Mouse (Mus musculus): ENCODE measurements around the gene Zbed5. TPM values are rescaled to one million over a fixed set of nuclear protein-coding genes. Genes with fewer than 3 reads are reported as not detected.
"Not testable (repeated sequence)": the region's sequence is repeated elsewhere in the genome, so short reads cannot be mapped to it uniquely, and the experiment has no call there.

Gene Zbed5
- polyA plus RNA-seq, 1 experiment = 0.56 TPM

- Histone ChIP-seq H3K4me3 (ENCODE audit: extremely low read depth, insufficient read depth, insufficient read length) (no peak overlapping the region), H3K27ac (ENCODE audit: insufficient read depth, low read length) (no peak overlapping the region), H3K4me1 (ENCODE audit: control insufficient read depth, insufficient read depth, insufficient read length) (no peaks in the 10 kb centered on the region; the same call in 1 of the 2 replicates), H3K27me3 (ENCODE audit: control insufficient read depth, insufficient read depth, low read length) (no peaks in the 10 kb centered on the region), H3K36me3 (ENCODE audit: control insufficient read depth, insufficient read depth, low read length) (no peaks in the 10 kb centered on the region)
- TF ChIP-seq POLR2A (IDR thresholded peaks at IDR 0.05; ENCODE audit: low read depth, low read length) (no peak), CTCF (IDR thresholded peaks at IDR 0.05; ENCODE audit: extremely low read depth, insufficient read depth, insufficient read length, insufficient replicate concordance) (no peak)
- DNase-seq (ENCODE audit: low read depth in 1 of 2, low spot score in 2 of 2) = no peak
- WGBS = 85% methylated on average over 4 of the region's 4 CpGs
Measured at GRCm38 (mm10) chr5:129936941-129937340, 41.4 kb downstream of the Zbed5 start.

- TF ChIP-seq CTCF (IDR thresholded peaks at IDR 0.05; ENCODE audit: extremely low read depth, insufficient read depth, insufficient read length, insufficient replicate concordance) (no peak), POLR2A (IDR thresholded peaks at IDR 0.05; ENCODE audit: low read depth, low read length) (no peak)
- H3K27me3 ChIP-seq (ENCODE audit: control insufficient read depth, insufficient read depth, low read length) = no peaks in the 10 kb centered on the region
- H3K27ac ChIP-seq (ENCODE audit: insufficient read depth, low read length) = no peak overlapping the region
- no peaks in the 10 kb centered on the region for H3K36me3 ChIP-seq (ENCODE audit: control insufficient read depth, insufficient read depth, low read length)
- H3K4me1 ChIP-seq (ENCODE audit: control insufficient read depth, insufficient read depth, insufficient read length) = no peaks in the 10 kb centered on the region; the same call in 1 of the 2 replicates
- 69% methylated on average over 2 of the region's 2 CpGs for WGBS
- DNase-seq (ENCODE audit: low read depth in 1 of 2, low spot score in 2 of 2) = no peak
- no peak overlapping the region for H3K4me3 ChIP-seq (ENCODE audit: extremely low read depth, insufficient read depth, insufficient read length)
Measured at GRCm38 (mm10) chr5:129940281-129940680, 44.8 kb downstream of the Zbed5 start.

GRCm38 (mm10) chr5:129940736-129941494 lies 45.4 kb downstream of the Zbed5 start:
- WGBS = under 1% methylated on average over 9 of the region's 9 CpGs

GRCm38 (mm10) chr5:129941495-129942045 lies 46.0 kb downstream of the Zbed5 start, which contains the start of gene Vkorc1l1:
Vkorc1l1 (plus strand) TSS chr5:129941970.
- TF ChIP-seq POLR2A (IDR thresholded peaks at IDR 0.05; ENCODE audit: low read depth, low read length) = no peak
- Histone ChIP-seq H3K36me3 (ENCODE audit: control insufficient read depth, insufficient read depth, low read length) (no peaks in the 10 kb centered on the region), H3K4me1 (ENCODE audit: control insufficient read depth, insufficient read depth, insufficient read length) (no peaks in the 10 kb centered on the region; the same call in 1 of the 2 replicates), H3K27me3 (ENCODE audit: control insufficient read depth, insufficient read depth, low read length) (no peaks in the 10 kb centered on the region), H3K4me3 (ENCODE audit: extremely low read depth, insufficient read depth, insufficient read length) (peak within 1 kb of the TSS; percentile 66), H3K27ac (ENCODE audit: insufficient read depth, low read length) (0 out of 2 replicates have a peak within 1 kb of the TSS, but pooled peaks have one; percentile 3)
- WGBS = under 1% methylated on average over 55 of the region's 59 CpGs
- peak; percentile 97 for DNase-seq (ENCODE audit: low read depth in 1 of 2, low spot score in 2 of 2)

More at GRCm38 (mm10) chr5:129940736-129941494, 45.4 kb downstream of the Zbed5 start:
- Histone ChIP-seq H3K36me3 (ENCODE audit: control insufficient read depth, insufficient read depth, low read length) (no peaks in the 10 kb centered on the region), H3K4me1 (ENCODE audit: control insufficient read depth, insufficient read depth, insufficient read length) (no peaks in the 10 kb centered on the region; the same call in 1 of the 2 replicates), H3K4me3 (ENCODE audit: extremely low read depth, insufficient read depth, insufficient read length) (peak overlapping the region; percentile 58), H3K27ac (ENCODE audit: insufficient read depth, low read length) (0 out of 2 replicates have a peak overlapping the region, but pooled peaks have one; percentile 3), H3K27me3 (ENCODE audit: control insufficient read depth, insufficient read depth, low read length) (no peaks in the 10 kb centered on the region)
- DNase-seq (ENCODE audit: low read depth in 1 of 2, low spot score in 2 of 2) = no peak
- TF ChIP-seq CTCF (IDR thresholded peaks at IDR 0.05; ENCODE audit: extremely low read depth, insufficient read depth, insufficient read length, insufficient replicate concordance) (no peak), POLR2A (IDR thresholded peaks at IDR 0.05; ENCODE audit: low read depth, low read length) (no peak)

GRCm38 (mm10) chr5:129942073-129942939 lies 46.8 kb downstream of the Zbed5 start:
- DNase-seq (ENCODE audit: low read depth in 1 of 2, low spot score in 2 of 2) = peak in 1 of 2 experiments; percentile 37
- WGBS = under 1% methylated on average over 45 of the region's 82 CpGs
- H3K27me3 ChIP-seq (ENCODE audit: control insufficient read depth, insufficient read depth, low read length); H3K36me3 ChIP-seq (ENCODE audit: control insufficient read depth, insufficient read depth, low read length); H3K27ac ChIP-seq (ENCODE audit: insufficient read depth, low read length); H3K4me1 ChIP-seq (ENCODE audit: control insufficient read depth, insufficient read depth, insufficient read length): not testable (repeated sequence)
- H3K4me3 ChIP-seq (ENCODE audit: extremely low read depth, insufficient read depth, insufficient read length) = peak overlapping the region; percentile 66

- Histone ChIP-seq H3K27ac (ENCODE audit: insufficient read depth, low read length) (no peak overlapping the region), H3K4me3 (ENCODE audit: extremely low read depth, insufficient read depth, insufficient read length) (no peak overlapping the region), H3K27me3 (ENCODE audit: control insufficient read depth, insufficient read depth, low read length) (no peaks in the 10 kb centered on the region), H3K36me3 (ENCODE audit: control insufficient read depth, insufficient read depth, low read length) (no peaks in the 10 kb centered on the region), H3K4me1 (ENCODE audit: control insufficient read depth, insufficient read depth, insufficient read length) (no peaks in the 10 kb centered on the region; the same call in none of the 2 replicates)
- DNase-seq (ENCODE audit: low read depth in 1 of 2, low spot score in 2 of 2) = no peak
- WGBS = 84% methylated on average over 1 of the region's 1 CpGs
- TF ChIP-seq CTCF (IDR thresholded peaks at IDR 0.05; ENCODE audit: extremely low read depth, insufficient read depth, insufficient read length, insufficient replicate concordance) (no peak), POLR2A (IDR thresholded peaks at IDR 0.05; ENCODE audit: low read depth, low read length) (no peak)
Measured at GRCm38 (mm10) chr5:129943402-129943801, 47.9 kb downstream of the Zbed5 start.
